Mouse (Mus musculus) limb, embryonic 12.5 days (tissue): ENCODE measurements at regions not wholly inside any gene's neighbourhood (a gene's known extent, or its start where the extent isn't known, plus 50 kb on each side); places are given as distances from the start of the nearest gene placed in this dataset.
"Not testable (repeated sequence)": the region's sequence is repeated elsewhere in the genome, so short reads cannot be mapped to it uniquely, and the experiment has no call there.

Experiments used
- ATAC-seq: fragments of 200-750 bp; cut with Nextera tagmentation; 2 replicates; pipeline ENCODE4 v1.8.0; 2017; ENCODE audit warnings: low read depth, moderate TSS enrichment; ENCODE audit not compliant: insufficient number of reproducible peaks, insufficient read depth, low FRiP score, low TSS enrichment
- H3K27ac ChIP-seq: fragments of 300-500 bp; sonication (generic); 2 replicates; pipeline ENCODE4 v1.5.1; 2016; ENCODE audit warnings: mild to moderate bottlenecking, moderate library complexity
- H3K27me3 ChIP-seq: fragments of 300-500 bp; sonication (generic); 2 replicates; pipeline ENCODE4 v1.6.1; 2016; ENCODE audit warnings: mild to moderate bottlenecking, moderate library complexity
- H3K36me3 ChIP-seq: fragments of 300-500 bp; sonication (generic); 2 replicates; pipeline ENCODE4 v1.6.1; 2016; ENCODE audit warnings: mild to moderate bottlenecking, moderate library complexity
- H3K4me1 ChIP-seq: fragments of 300-500 bp; sonication (generic); replicated peaks from 2 replicates; pipeline ENCODE4 v1.6.1; 2016
- H3K4me2 ChIP-seq: fragments of 300-500 bp; sonication (generic); 2 replicates; pipeline ENCODE4 v1.6.1; 2016; ENCODE audit warnings: mild to moderate bottlenecking, moderate library complexity
- H3K4me3 ChIP-seq: fragments of 300-500 bp; sonication (generic); replicated peaks from 2 replicates; pipeline ENCODE4 v1.5.1; 2016; ENCODE audit warnings: mild to moderate bottlenecking
- H3K9ac ChIP-seq: fragments of 300-500 bp; sonication (generic); replicated peaks from 2 replicates; pipeline ENCODE4 v1.6.1; 2016; ENCODE audit warnings: mild to moderate bottlenecking, moderate library complexity
- H3K9me3 ChIP-seq: fragments of 300-500 bp; sonication (generic); 2 replicates; pipeline ENCODE4 v1.6.1; 2016; ENCODE audit warnings: mild to moderate bottlenecking, moderate library complexity
- WGBS: fragments of 180-500 bp; shearing (Covaris S2); methylation state at CpG from one replicate; pipeline ENCODE4 v1.1.7; 2016; 5-methylcytosine and 5-hydroxymethylcytosine counted together

DNA sequence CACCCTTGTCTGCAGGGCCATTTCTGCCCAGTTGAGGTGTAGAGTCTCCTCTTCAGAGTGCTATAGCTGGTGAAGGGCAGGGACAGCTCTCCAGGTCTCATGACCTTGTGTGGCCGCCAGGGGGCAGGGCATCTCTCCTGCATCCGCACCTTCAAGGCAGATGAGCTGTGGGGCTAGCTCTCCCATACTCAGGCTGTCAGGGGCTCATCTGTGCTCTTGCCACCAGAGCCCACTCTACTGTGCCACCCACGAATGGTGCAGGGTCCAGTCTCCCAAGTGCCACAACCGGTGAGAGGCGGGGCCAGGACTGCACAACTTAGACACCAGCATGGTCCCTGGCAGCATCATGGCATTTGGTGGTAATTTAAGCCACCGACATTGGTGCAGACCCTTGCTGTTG, 111.3 kb downstream of the Syt10 start:
- Histone ChIP-seq H3K4me2 (no peak overlapping the region), H3K9ac (no peak overlapping the region), H3K36me3 (no peaks in the 10 kb centered on the region), H3K27me3 (no peaks in the 10 kb centered on the region), H3K27ac (no peak overlapping the region), H3K4me3 (no peak overlapping the region), H3K4me1 (no peaks in the 10 kb centered on the region), H3K9me3 (no peaks in the 10 kb centered on the region)
- ATAC-seq: peak; percentile 52; the same call in 1 of the 2 replicates
- 34% methylated on average over 6 of the region's 6 CpGs for WGBS

GRCm38 (mm10) chr15:89724356-89724755, 117.3 kb downstream of the Syt10 start:
- Histone ChIP-seq H3K4me3 (no peak overlapping the region), H3K27me3 (no peaks in the 10 kb centered on the region), H3K27ac (no peak overlapping the region), H3K36me3 (no peaks in the 10 kb centered on the region), H3K9ac (no peak overlapping the region), H3K4me1 (no peaks in the 10 kb centered on the region), H3K9me3 (0 out of 2 replicates have a peak, but pooled peaks cover 5% of the 10 kb centered on the region), H3K4me2 (no peak overlapping the region)
- no peak for ATAC-seq
- 67% methylated on average over 12 of the region's 12 CpGs for WGBS

DNA sequence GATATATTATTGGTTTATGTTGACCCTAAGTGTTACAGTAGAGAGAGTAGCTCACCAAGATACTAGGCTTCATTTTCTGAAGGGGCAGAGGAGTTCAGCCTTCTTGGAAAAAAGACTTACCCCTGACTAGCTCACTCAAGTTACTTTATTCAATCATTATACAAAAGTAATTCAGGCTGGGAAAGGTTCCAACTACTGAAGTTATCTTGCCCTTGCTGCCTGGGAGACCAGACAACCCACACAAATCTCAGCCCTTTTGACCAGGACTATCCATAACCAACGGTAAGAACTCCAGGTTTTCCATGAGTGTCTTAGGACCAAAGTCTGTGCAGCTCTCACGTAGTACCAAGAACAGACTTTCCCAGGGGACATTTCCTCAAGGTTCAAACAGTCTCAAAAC, 105.5 kb upstream of the Rabl2 start:
- no peak overlapping the region for H3K4me3 ChIP-seq
- no peak for ATAC-seq
- no peak overlapping the region for H3K4me2 ChIP-seq
- H3K4me1 ChIP-seq: no peaks in the 10 kb centered on the region
- H3K9ac ChIP-seq: no peak overlapping the region
- 79% methylated on average over 2 of the region's 2 CpGs for WGBS
- 0 out of 2 replicates have a peak, but pooled peaks cover 2% of the 10 kb centered on the region for H3K9me3 ChIP-seq
- H3K36me3 ChIP-seq: no peaks in the 10 kb centered on the region
- no peaks in the 10 kb centered on the region for H3K27me3 ChIP-seq
- H3K27ac ChIP-seq: no peak overlapping the region

- ATAC-seq: no peak
- H3K27ac ChIP-seq: no peak overlapping the region
- H3K4me3 ChIP-seq: no peak overlapping the region
- H3K9me3 ChIP-seq: no peaks in the 10 kb centered on the region
- H3K4me2 ChIP-seq: no peak overlapping the region
- H3K9ac ChIP-seq: no peak overlapping the region
- no peaks in the 10 kb centered on the region for H3K27me3 ChIP-seq
- H3K4me1 ChIP-seq: no peaks in the 10 kb centered on the region
- no peaks in the 10 kb centered on the region for H3K36me3 ChIP-seq
Observed at GRCm38 (mm10) chr15:89676366-89676765, 84.6 kb upstream of the Rabl2 start.

DNA sequence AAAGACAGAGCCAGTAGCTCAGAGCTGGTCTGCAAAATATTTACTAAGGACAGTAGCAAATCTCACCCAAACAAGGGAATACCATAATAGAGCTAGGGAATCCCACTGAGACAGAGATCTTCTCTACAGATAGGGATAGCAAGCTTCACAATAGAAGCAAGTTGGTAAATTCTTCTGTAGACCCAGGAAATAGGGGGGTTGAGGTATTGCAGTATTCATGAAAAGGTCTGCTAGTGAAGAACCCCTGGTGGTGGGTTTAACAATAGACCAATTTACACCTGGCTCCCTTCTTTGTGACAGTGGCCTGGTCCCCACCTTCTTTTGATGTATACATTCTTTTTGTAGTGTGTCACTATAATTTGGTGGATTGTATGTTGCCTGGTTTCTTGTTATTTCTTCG, 64.8 kb upstream of the Rabl2 start:
- not testable (repeated sequence) for H3K4me1 ChIP-seq, H3K9ac ChIP-seq, H3K4me3 ChIP-seq, H3K27me3 ChIP-seq, ATAC-seq, H3K36me3 ChIP-seq, H3K9me3 ChIP-seq, H3K4me2 ChIP-seq, H3K27ac ChIP-seq
- 84% methylated on average over 1 of the region's 1 CpGs for WGBS
